ENCODE assay signal across 9 mouse cellular contexts in genomic region chr3:110142314-110143205, GRCm38 (mm10). TPM values are rescaled to one million over a fixed set of nuclear protein-coding genes. Genes with fewer than 3 reads are reported as not detected.
DNase-seq lines count a peak whose midpoint lies in the region; ATAC-seq and TF ChIP-seq lines count a peak whose summit lies in the region.
"Had no signal": no experiment of that assay in that cellular context is flagged by ENCODE, and none has a peak within 500 bp of the region (broad histone marks: within the 10 kb centered on the region; RNA-seq: fewer than 3 reads in every experiment).

No protein-coding gene starts in this region.

- H3K36me3 ChIP-seq in heart, adult 2 months (ENCODE audit: control insufficient read depth, insufficient read depth, low read length): no peaks in the 10 kb centered on the region
- H3K36me3 ChIP-seq in neural tube, embryonic 12.5 days: no peaks in the 10 kb centered on the region

- intact Hi-C loops in heart, adult 2 months (cut with DNase I): no loop called here
- intact Hi-C loops in heart, postnatal 36 days (cut with DNase I): no loop called here
- intact Hi-C loops in left cerebral cortex, postnatal 4 days (cut with DNase I): loop anchor here (5.0 kb wide), 4 partner anchors 110 to 925 kb away; partner anchors contain the start of gene Prmt6

- no peak for TF ChIP-seq EP300 in heart, adult 2 months (IDR thresholded peaks at IDR 0.05; ENCODE audit: insufficient read depth, low read depth, low read length)

- H3K4me2 ChIP-seq in neural tube, embryonic 12.5 days (replicated peaks): peak overlapping the region; percentile 100

- 1% methylated on average over 71 of the region's 77 CpGs for WGBS in heart, adult 2 months
- WGBS in neural tube, embryonic 12.5 days: under 1% methylated on average over 70 of the region's 77 CpGs

- TF ChIP-seq CTCF in heart, adult 2 months (IDR thresholded peaks at IDR 0.05): no peak

- H3K27ac ChIP-seq in heart, adult 2 months: no peak overlapping the region
- H3K27ac ChIP-seq in neural tube, embryonic 12.5 days: no peak overlapping the region

- H3K27me3 ChIP-seq in heart, adult 2 months (ENCODE audit: control insufficient read depth, insufficient read depth, low read length): peaks cover 10% of the 10 kb centered on the region
- peaks cover 20% of the 10 kb centered on the region for H3K27me3 ChIP-seq in neural tube, embryonic 12.5 days (replicated peaks)
- H3K27me3 ChIP-seq: CH12.LX had no signal

- H3K4me1 ChIP-seq in heart, adult 2 months (ENCODE audit: control insufficient read depth, insufficient read depth, low read length): no peaks in the 10 kb centered on the region
- H3K4me1 ChIP-seq in neural tube, embryonic 12.5 days: peaks cover 6% of the 10 kb centered on the region; the same call in 1 of the 2 replicates

- H3K79me2 ChIP-seq in heart, adult 2 months (replicated peaks; ENCODE audit: control insufficient read depth, insufficient read depth, low read length): no peaks in the 10 kb centered on the region

- H3K9ac ChIP-seq in heart, adult 2 months (ENCODE audit: low read depth, low read length): no peak overlapping the region
- peak overlapping the region; percentile 64 for H3K9ac ChIP-seq in neural tube, embryonic 12.5 days

- peak overlapping the region; percentile 51 for H3K4me3 ChIP-seq in heart, adult 2 months
- H3K4me3 ChIP-seq in neural tube, embryonic 12.5 days: peak overlapping the region; percentile 69

- peak in 1 of 2 experiments; percentile 21 for DNase-seq in heart, adult 2 months
- DNase-seq in heart, postnatal 36 days: no peak
- peak; percentile 27 for DNase-seq in R1 (ENCODE audit: low read depth, low spot score)
- peak; percentile 49 for DNase-seq in embryo, embryonic 9.5 days (ENCODE audit: extremely low spot score)
- DNase-seq in heart, postnatal 4 days: peak; percentile 11
- DNase-seq in left cerebral cortex, postnatal 4 days: peak; percentile 39
- no peak for DNase-seq in natural killer cell, adult 2 months (ENCODE audit: low spot score in 2 of 2)

- peak; percentile 68 for ATAC-seq in neural tube, embryonic 12.5 days (ENCODE audit: low FRiP score, low read depth)

- H3K9me3 ChIP-seq in neural tube, embryonic 12.5 days: no peaks in the 10 kb centered on the region

- no peak for TF ChIP-seq POLR2A in heart, adult 2 months (IDR thresholded peaks at IDR 0.05; ENCODE audit: insufficient read depth, low read depth, low read length)

RNA-seq across cellular contexts. Expression of gene Ntng1, which starts 1.3 kb away (rescaled TPM):
- total RNA-seq in heart, adult 2 months (2021): under 1 TPM in 1 of 2 experiments, not detected in 1; 0.07 TPM
- 0.06 and 0.12 TPM in 2 replicates for polyA plus RNA-seq in heart, adult 2 months (2012; rRNA removed)
- under 1 TPM in 1 of 2 experiments, not detected in 1; 0.25 TPM for total RNA-seq in heart, postnatal 36 days (2021)
- under 1 TPM; 0.17 to 0.20 TPM for total RNA-seq in heart, postnatal 4 days (2021)
- 10 to 100 TPM; 17.9 to 24.3 TPM for total RNA-seq in left cerebral cortex, postnatal 4 days (2021)
- polyA plus RNA-seq in neural tube, embryonic 12.5 days (2016; fragmentation: Nextera tagmentation; extraction: Ambion mirVana): 7.7 and 7.9 TPM in 2 replicates
- total RNA-seq: CH12.LX had no signal

Comparison
In these comparisons a context has a peak if more than half of its experiments do, and no peak if none do; other contexts are left out.
1. DNase-seq: peak in R1 (single experiment), embryo, embryonic 9.5 days (single experiment), heart, postnatal 4 days (single experiment) and left cerebral cortex, postnatal 4 days (single experiment); none in heart, postnatal 36 days (0 of 2) and natural killer cell, adult 2 months (0 of 2).
2. RNA of gene Ntng1, which starts 1.3 kb away (total RNA-seq): 17.9 to 24.3 TPM in left cerebral cortex, postnatal 4 days; 0.25 TPM in heart, postnatal 36 days, 0.17 to 0.20 TPM in heart, postnatal 4 days and 0.07 TPM in heart, adult 2 months; every median in the first group is over 10 times any median in the second.